Mouse (Mus musculus): ENCODE results near the gene Gm8020. TPM values are rescaled to one million over a fixed set of nuclear protein-coding genes. Genes with fewer than 3 reads are reported as not detected.

Gm8020 gene
- polyA plus RNA-seq (2012): not detected in 2 replicates

GRCm38 (mm10) chr14:42502249-42502648, at the start of gene Gm8020:
Gene Gm8020, minus strand, starts transcription at chr14:42502349.

DNA sequence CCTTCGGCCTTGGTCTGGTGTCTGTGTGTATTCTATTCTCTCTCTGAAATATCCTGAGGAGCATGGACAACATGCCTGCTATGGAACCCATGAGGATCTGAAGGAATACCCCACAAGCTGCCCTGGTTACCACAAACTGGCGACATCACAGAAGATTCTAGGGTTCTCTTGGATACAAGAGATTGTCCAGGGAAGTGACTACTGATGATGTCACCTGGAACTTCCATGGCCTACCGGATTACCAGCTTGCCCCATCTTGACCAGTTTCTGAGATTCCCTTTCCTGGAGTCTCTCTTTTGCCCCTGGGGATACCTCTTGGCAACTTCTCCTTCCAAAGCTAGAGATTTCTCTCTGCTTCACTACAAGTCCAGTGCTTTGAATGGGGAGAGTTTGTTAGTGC, 22.0 kb upstream of the Gm8020 start, which contains the start of gene Gm8024:
Gm8024 (minus strand) TSS at position 101 of the 400 bp plus-strand sequence.

DNA sequence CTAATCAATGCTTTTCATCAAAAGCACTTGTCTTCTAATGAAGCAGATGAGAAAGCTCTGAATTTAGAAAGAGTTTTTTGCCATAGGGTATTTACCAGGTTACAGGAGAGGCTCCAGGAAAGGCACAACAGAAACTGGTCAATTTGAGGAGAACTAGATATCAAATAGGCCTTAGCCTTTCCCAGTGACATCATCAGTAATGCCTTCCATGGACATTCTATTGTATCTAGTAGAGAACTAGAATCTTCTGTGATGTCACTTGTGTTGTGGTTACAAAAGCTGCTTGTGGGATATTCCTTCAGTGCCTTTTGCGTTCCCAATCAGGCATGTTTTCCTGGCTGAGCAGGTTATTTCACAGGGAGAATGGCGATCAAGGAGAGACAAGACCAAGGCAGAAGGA, 38.6 kb downstream of the Gm8020 start, which contains the start of gene Gm8011:
Gm8011 (plus strand) TSS at position 301 of the 400 bp plus-strand sequence.

Other genes with a start within 250 kb of the Gm8020 start
- not detected in 2 replicates for gene Gm17026, start 242.3 kb downstream of the Gm8020 start, polyA plus RNA-seq (2012)
- gene Gm9611, start 205.0 kb downstream of the Gm8020 start, polyA plus RNA-seq (2012): not detected in 2 replicates
- not detected in 2 replicates for gene Gm7995, start 192.1 kb downstream of the Gm8020 start, polyA plus RNA-seq (2012)
- not detected in 2 replicates for gene Gm8005, start 62.7 kb downstream of the Gm8020 start, polyA plus RNA-seq (2012)
- gene Gm8011, start 38.5 kb downstream of the Gm8020 start, polyA plus RNA-seq (2012): not detected in 2 replicates
- not detected in 2 replicates for gene Gm8024, start 21.9 kb upstream of the Gm8020 start, polyA plus RNA-seq (2012)
- gene Gm17124, start 97.5 kb upstream of the Gm8020 start, polyA plus RNA-seq (2012): not detected in 2 replicates
- not detected in 2 replicates for gene Gm3633, start 139.6 kb upstream of the Gm8020 start, polyA plus RNA-seq (2012)
- not detected in 2 replicates for gene Gm10378, start 153.6 kb upstream of the Gm8020 start, polyA plus RNA-seq (2012)